ENCODE assay signal across 9 mouse cellular contexts in the genomic region with DNA sequence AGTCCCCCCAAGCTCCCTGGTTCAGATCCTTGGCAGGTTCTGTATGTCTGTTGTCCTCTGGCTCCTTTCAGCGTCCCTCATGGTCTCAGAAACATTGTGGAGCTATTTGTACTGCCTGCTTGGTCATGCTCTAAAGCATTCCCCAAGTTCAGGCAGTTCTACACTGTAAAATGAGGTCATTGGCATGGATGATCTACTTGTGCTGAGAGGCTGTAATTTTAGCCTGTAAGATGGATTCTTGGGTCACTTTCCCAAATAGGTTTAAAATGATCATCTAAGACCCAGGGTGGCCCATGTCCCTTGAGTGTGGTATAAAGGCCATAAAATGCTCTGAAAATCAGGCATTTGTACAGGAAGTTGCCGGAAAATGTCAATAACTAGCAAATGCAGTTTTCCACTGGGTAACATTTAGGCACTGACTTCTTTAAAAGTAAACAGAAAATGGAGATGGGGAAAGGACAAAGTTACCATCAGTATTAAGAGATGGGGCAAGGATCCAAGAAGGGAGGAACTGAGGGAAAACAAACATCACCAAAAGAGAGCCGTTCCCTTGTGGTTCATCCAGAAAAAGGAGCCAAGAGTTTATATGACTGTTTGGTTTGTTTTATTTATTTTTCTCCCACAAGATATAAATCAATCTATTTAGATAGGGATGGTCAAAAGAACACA.
DNase-seq lines count a peak whose midpoint lies in the region; ATAC-seq lines count a peak whose summit lies in the region.
"Had no signal": no experiment of that assay in that cellular context is flagged by ENCODE, and none has a peak within 500 bp of the region (broad histone marks: within the 10 kb centered on the region; RNA-seq: fewer than 3 reads in every experiment).

No protein-coding gene starts in this region.

- H3K27ac ChIP-seq in heart, embryonic 12.5 days (ENCODE audit: poor library complexity, severe bottlenecking): no peak overlapping the region

- no peaks in the 10 kb centered on the region for H3K36me3 ChIP-seq in heart, embryonic 12.5 days
- H3K36me3 ChIP-seq: forebrain, embryonic 15.5 days had no signal

- H3K9ac ChIP-seq in heart, embryonic 12.5 days: no peak overlapping the region
- H3K9ac ChIP-seq: forebrain, embryonic 15.5 days had no signal

- H3K9me3 ChIP-seq in heart, embryonic 12.5 days (replicated peaks): peaks cover 4% of the 10 kb centered on the region
- H3K9me3 ChIP-seq: forebrain, embryonic 15.5 days had no signal

- DNase-seq in heart, adult 8-10 months (ENCODE audit: low spot score): peak; percentile 35
- peak; percentile 3 to 7 for DNase-seq in urinary bladder, postnatal 36 days (ENCODE audit: low spot score in 2 of 2)
- DNase-seq in urinary bladder, postnatal 4 days (ENCODE audit: low spot score in 2 of 2): no peak
- peak; percentile 17 to 32 for DNase-seq in kidney, postnatal 4 days
- no peak for DNase-seq in ovary, adult 18-20 months (ENCODE audit: low spot score)
- DNase-seq in natural killer cell, adult 2 months (ENCODE audit: low spot score in 2 of 2): no peak
- DNase-seq: embryo, embryonic 11 days had no signal

- H3K4me2 ChIP-seq in heart, embryonic 12.5 days: no peak overlapping the region
- H3K4me2 ChIP-seq: forebrain, embryonic 15.5 days had no signal

- WGBS in heart, embryonic 12.5 days: 72% methylated on average over 3 of the region's 3 CpGs

- no peaks in the 10 kb centered on the region for H3K4me1 ChIP-seq in heart, embryonic 12.5 days (replicated peaks)

- no peak overlapping the region for H3K4me3 ChIP-seq in heart, embryonic 12.5 days
- H3K4me3 ChIP-seq: forebrain, embryonic 15.5 days had no signal

- ATAC-seq in heart, embryonic 12.5 days (ENCODE audit: insufficient number of reproducible peaks, low FRiP score): no peak

- no peaks in the 10 kb centered on the region for H3K27me3 ChIP-seq in heart, embryonic 12.5 days (replicated peaks)
- H3K27me3 ChIP-seq: forebrain, embryonic 15.5 days had no signal

Comparison
In these comparisons a context has a peak if more than half of its experiments do, and no peak if none do; other contexts are left out.
1. DNase-seq: peak in heart, adult 8-10 months (single experiment), urinary bladder, postnatal 36 days (2 of 2) and kidney, postnatal 4 days (2 of 2); none in urinary bladder, postnatal 4 days (0 of 2), ovary, adult 18-20 months (single experiment) and natural killer cell, adult 2 months (0 of 2).